Mouse (Mus musculus): ENCODE data around the gene Gm19935.

- TF ChIP-seq CTCF (IDR thresholded peaks at IDR 0.05; ENCODE audit: extremely low read depth, insufficient read depth, insufficient read length, insufficient replicate concordance) (peak; percentile 31; the same call in 1 of the 2 replicates), POLR2A (IDR thresholded peaks at IDR 0.05; ENCODE audit: low read depth, low read length) (no peak; the same call in 1 of the 2 replicates)
Measured at GRCm38 (mm10) chr8:90794990-90795861, 22.0 kb downstream of the Gm19935 start.
